Mouse (Mus musculus) lung, postnatal 0 days (tissue): ENCODE results near the gene Psrc1. TPM values are rescaled to one million over a fixed set of nuclear protein-coding genes. Genes with fewer than 3 reads are reported as not detected.

ENCODE experiments used
- ATAC-seq: fragments of 200-750 bp; cut with Nextera tagmentation; 2 replicates; pipeline ENCODE4 v1.8.0; 2017; ENCODE audit warnings: moderate library complexity
- DNase-seq: peaks from one replicate; pipeline ENCODE4 v3.0.0-alpha.2; 2016; ENCODE audit warnings: low spot score
- H3K27ac ChIP-seq: fragments of 300-500 bp; sonication (generic); 2 replicates; pipeline ENCODE4 v1.5.1; 2014; ENCODE audit warnings: antibody characterized with exemption, mild to moderate bottlenecking, low read length, mixed read lengths
- H3K27me3 ChIP-seq: fragments of 300-500 bp; sonication (generic); replicated peaks from 2 replicates; pipeline ENCODE4 v1.6.1; 2014; ENCODE audit warnings: low read length, mixed read lengths; ENCODE audit not compliant: insufficient read depth
- H3K36me3 ChIP-seq: fragments of 300-500 bp; sonication (generic); 2 replicates; pipeline ENCODE4 v1.6.1; 2014; ENCODE audit warnings: low read length, mixed read lengths; ENCODE audit not compliant: insufficient read depth
- H3K4me1 ChIP-seq: fragments of 300-500 bp; sonication (generic); 2 replicates; pipeline ENCODE4 v1.6.1; 2014; ENCODE audit warnings: antibody characterized with exemption, low read depth, low read length, mixed read lengths; ENCODE audit not compliant: insufficient read depth
- H3K4me2 ChIP-seq: fragments of 300-500 bp; sonication (generic); replicated peaks from 2 replicates; pipeline ENCODE4 v1.6.1; 2014; ENCODE audit warnings: low read depth, mild to moderate bottlenecking, low read length, moderate library complexity, mixed read lengths
- H3K4me3 ChIP-seq: fragments of 300-500 bp; sonication (generic); 2 replicates; pipeline ENCODE4 v1.5.1; 2014; ENCODE audit warnings: low read depth, low read length
- H3K9ac ChIP-seq: fragments of 300-500 bp; sonication (generic); replicated peaks from 2 replicates; pipeline ENCODE4 v1.6.1; 2014; ENCODE audit warnings: low read depth, mild to moderate bottlenecking
- H3K9me3 ChIP-seq: fragments of 300-500 bp; sonication (generic); 2 replicates; pipeline ENCODE4 v1.6.1; 2016; ENCODE audit warnings: low read length, mixed read lengths
- CTCF ChIP-seq: IDR thresholded peaks from 2 replicates; pipeline ENCODE4 v1.5.1; 2016; ENCODE audit warnings: antibody characterized with exemption, mild to moderate bottlenecking
- EP300 ChIP-seq: IDR thresholded peaks from 2 replicates; pipeline ENCODE4 v1.6.1; 2016; ENCODE audit warnings: antibody characterized with exemption, mild to moderate bottlenecking, control low read depth
- WGBS: fragments of 180-500 bp; shearing (Covaris S2); extraction: QIAGEN DNeasy Blood & Tissue Kit; methylation state at CpG from one replicate; pipeline ENCODE4 v1.1.7; 2014; 5-methylcytosine and 5-hydroxymethylcytosine counted together
- polyA plus RNA-seq: library from polyadenylated mRNA; unstranded; fragments of >200 nt; fragmentation: Nextera tagmentation; extraction: Ambion mirVana; gene quantifications from 2 replicates; pipeline ENCODE4 v1.2.1, GENCODE M21; 2015

Psrc1 gene
- polyA plus RNA-seq, 1 experiment from 2014 or later, result 2.3 TPM

GRCm38 (mm10) chr3:108367173-108367572 is 16.5 kb upstream of the Psrc1 start:
- Histone ChIP-seq H3K4me2 (no peak overlapping the region), H3K27ac (no peak overlapping the region), H3K4me3 (no peak overlapping the region), H3K9me3 (no peaks in the 10 kb centered on the region), H3K4me1 (peaks cover 5% of the 10 kb centered on the region; the same call in 1 of the 2 replicates), H3K9ac (no peak overlapping the region), H3K27me3 (no peaks in the 10 kb centered on the region), H3K36me3 (no peaks in the 10 kb centered on the region)
- WGBS, result 58% methylated on average over 9 of the region's 9 CpGs
- TF ChIP-seq EP300 (no peak), CTCF (no peak)
- no peak for DNase-seq
- ATAC-seq, result no peak

GRCm38 (mm10) chr3:108367828-108368227 is 15.8 kb upstream of the Psrc1 start:
- WGBS, result 55% methylated on average over 3 of the region's 3 CpGs
- TF ChIP-seq EP300 (no peak), CTCF (no peak)
- peak; percentile 50 for DNase-seq

GRCm38 (mm10) chr3:108368721-108369120 is 14.9 kb upstream of the Psrc1 start:
- no peaks in the 10 kb centered on the region for H3K9me3 ChIP-seq
- DNase-seq (peak; percentile 20), ATAC-seq (no peak)
- no peaks in the 10 kb centered on the region for H3K36me3 ChIP-seq
- peaks cover 11% of the 10 kb centered on the region; the same call in 1 of the 2 replicates for H3K4me1 ChIP-seq
- no peak overlapping the region for H3K9ac ChIP-seq
- H3K27me3 ChIP-seq, result no peaks in the 10 kb centered on the region
- TF ChIP-seq EP300 (no peak), CTCF (0 out of 2 replicates have a peak, but pooled peaks have one; percentile 2)
- no peak overlapping the region for H3K4me2 ChIP-seq
- no peak overlapping the region for H3K4me3 ChIP-seq
- no peak overlapping the region for H3K27ac ChIP-seq
- WGBS, result 70% methylated on average over 5 of the region's 5 CpGs

More at GRCm38 (mm10) chr3:108367828-108368227, 15.8 kb upstream of the Psrc1 start:
- H3K4me2 ChIP-seq, result no peak overlapping the region
- ATAC-seq, result 0 out of 2 replicates have a peak, but pooled peaks have one; percentile 16
- H3K27ac ChIP-seq, result no peak overlapping the region
- H3K4me1 ChIP-seq, result peaks cover 5% of the 10 kb centered on the region; the same call in 1 of the 2 replicates
- no peak overlapping the region for H3K4me3 ChIP-seq
- no peaks in the 10 kb centered on the region for H3K9me3 ChIP-seq
- no peaks in the 10 kb centered on the region for H3K36me3 ChIP-seq
- no peaks in the 10 kb centered on the region for H3K27me3 ChIP-seq
- H3K9ac ChIP-seq, result no peak overlapping the region

- peak; percentile 67 for DNase-seq
- peak; percentile 74 for ATAC-seq
- 10% methylated on average over 3 of the region's 3 CpGs for WGBS
- TF ChIP-seq CTCF (no peak; the same call in 1 of the 2 replicates), EP300 (no peak)
- Histone ChIP-seq H3K4me3 (no peak overlapping the region), H3K9me3 (no peaks in the 10 kb centered on the region), H3K27me3 (no peaks in the 10 kb centered on the region), H3K27ac (peak overlapping the region; percentile 60), H3K36me3 (no peaks in the 10 kb centered on the region), H3K4me2 (no peak overlapping the region), H3K9ac (no peak overlapping the region), H3K4me1 (peaks cover 11% of the 10 kb centered on the region; the same call in 1 of the 2 replicates)
Observed at GRCm38 (mm10) chr3:108372274-108372673, 11.4 kb upstream of the Psrc1 start.

GRCm38 (mm10) chr3:108372691-108373090 is 10.9 kb upstream of the Psrc1 start:
- H3K36me3 ChIP-seq, result no peaks in the 10 kb centered on the region
- no peak for TF ChIP-seq CTCF
- peak; percentile 96 for TF ChIP-seq EP300
- WGBS, result 35% methylated on average over 3 of the region's 3 CpGs
- H3K4me3 ChIP-seq, result no peak overlapping the region
- peaks cover 11% of the 10 kb centered on the region; the same call in 1 of the 2 replicates for H3K4me1 ChIP-seq
- ATAC-seq, result peak; percentile 90
- no peaks in the 10 kb centered on the region for H3K27me3 ChIP-seq
- peak; percentile 88 for DNase-seq
- H3K9me3 ChIP-seq, result no peaks in the 10 kb centered on the region
- H3K4me2 ChIP-seq, result no peak overlapping the region
- H3K27ac ChIP-seq, result peak overlapping the region; percentile 60
- no peak overlapping the region for H3K9ac ChIP-seq

GRCm38 (mm10) chr3:108378875-108379663 is 4.6 kb upstream of the Psrc1 start:
- H3K4me3 ChIP-seq, result no peak overlapping the region
- no peak overlapping the region for H3K4me2 ChIP-seq
- H3K27ac ChIP-seq, result no peak overlapping the region
- H3K9ac ChIP-seq, result no peak overlapping the region
- H3K36me3 ChIP-seq, result no peaks in the 10 kb centered on the region
- no peaks in the 10 kb centered on the region for H3K9me3 ChIP-seq
- DNase-seq (no peak), ATAC-seq (no peak)
- TF ChIP-seq CTCF (no peak), EP300 (no peak)
- H3K4me1 ChIP-seq, result no peaks in the 10 kb centered on the region
- no peaks in the 10 kb centered on the region for H3K27me3 ChIP-seq
- 69% methylated on average over 7 of the region's 7 CpGs for WGBS
